Mouse (Mus musculus) telencephalon, adult 2 months (tissue): ENCODE measurements around the gene Gosr2.
A peak's percentile ranks its signal among the peaks of the same experiment; 100 is the strongest.

ENCODE experiments used
- DNase-seq: peaks from one replicate; pipeline ENCODE4 v3.0.0-alpha.2; 2011; ENCODE audit warnings: low read depth, low spot score

Gene Gosr2

DNA sequence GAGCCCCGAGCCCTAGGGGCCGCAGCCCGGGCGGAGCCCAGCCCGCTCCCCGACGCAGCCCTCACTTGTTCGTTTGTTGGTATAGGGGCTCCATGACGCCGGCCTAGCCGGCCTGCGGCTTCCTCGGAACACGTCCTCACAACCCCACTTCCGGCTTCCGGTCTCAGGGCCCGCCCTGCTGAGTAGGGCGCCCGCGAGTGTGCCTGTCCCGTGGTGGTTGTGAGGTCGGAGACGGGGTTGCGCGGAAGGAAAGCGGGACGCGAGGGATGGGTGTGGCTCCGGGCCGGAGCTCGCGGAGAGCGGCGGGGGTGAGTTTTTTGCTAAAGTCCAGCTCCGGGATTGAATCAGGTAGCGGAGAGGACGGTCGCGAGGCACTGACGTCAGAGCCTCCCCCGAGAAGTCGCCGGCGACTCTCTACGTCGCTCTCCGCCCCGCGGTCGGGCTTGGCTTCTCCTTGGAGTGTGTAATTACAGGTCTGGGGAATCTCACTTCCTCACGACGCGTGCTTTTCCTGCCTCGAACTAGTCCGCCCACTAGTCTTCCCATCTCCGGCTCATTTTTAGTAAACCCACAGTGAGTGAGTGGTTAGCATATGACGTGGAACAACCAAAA, at the start of gene Gosr2:
Gosr2 (minus strand) TSS at position 334 of the 612 bp plus-strand sequence.
- peak; percentile 92 for DNase-seq

DNA sequence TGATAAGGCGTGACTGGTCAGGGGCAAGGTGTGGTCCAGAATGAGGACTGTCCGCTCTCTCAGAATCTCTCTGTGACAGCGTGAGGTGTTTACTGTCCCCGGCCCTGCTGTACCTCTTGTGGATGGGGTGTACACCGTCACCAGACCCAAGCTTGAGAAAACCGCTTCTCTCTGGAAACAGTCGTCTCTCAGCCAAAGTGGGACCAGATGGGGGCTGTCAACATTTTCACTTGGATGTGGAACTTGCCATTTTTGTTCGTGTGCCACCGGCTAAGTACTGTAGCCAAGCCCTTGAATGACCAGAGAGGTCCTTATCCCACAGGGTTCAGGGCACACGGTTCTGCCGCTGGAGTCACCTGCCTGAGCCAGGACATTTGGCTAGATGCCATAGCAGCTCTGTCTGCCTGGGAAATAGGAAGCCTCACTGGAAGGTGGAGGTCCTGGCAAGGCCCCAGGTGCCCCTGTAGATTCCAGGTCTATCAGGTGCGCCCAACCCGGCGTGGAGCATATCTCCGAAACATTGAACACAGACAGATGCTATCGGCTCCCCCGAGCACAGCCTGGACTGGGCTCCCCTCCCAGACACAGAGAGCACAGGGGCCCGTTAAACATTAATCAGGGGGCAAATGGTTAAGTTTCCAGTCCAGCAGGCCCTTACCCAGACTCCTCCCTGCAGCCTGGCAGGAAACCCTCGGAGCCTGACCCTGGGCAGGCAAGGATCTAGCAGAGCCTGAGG, 37.5 kb upstream of the Gosr2 start:
- no peak for DNase-seq

DNA sequence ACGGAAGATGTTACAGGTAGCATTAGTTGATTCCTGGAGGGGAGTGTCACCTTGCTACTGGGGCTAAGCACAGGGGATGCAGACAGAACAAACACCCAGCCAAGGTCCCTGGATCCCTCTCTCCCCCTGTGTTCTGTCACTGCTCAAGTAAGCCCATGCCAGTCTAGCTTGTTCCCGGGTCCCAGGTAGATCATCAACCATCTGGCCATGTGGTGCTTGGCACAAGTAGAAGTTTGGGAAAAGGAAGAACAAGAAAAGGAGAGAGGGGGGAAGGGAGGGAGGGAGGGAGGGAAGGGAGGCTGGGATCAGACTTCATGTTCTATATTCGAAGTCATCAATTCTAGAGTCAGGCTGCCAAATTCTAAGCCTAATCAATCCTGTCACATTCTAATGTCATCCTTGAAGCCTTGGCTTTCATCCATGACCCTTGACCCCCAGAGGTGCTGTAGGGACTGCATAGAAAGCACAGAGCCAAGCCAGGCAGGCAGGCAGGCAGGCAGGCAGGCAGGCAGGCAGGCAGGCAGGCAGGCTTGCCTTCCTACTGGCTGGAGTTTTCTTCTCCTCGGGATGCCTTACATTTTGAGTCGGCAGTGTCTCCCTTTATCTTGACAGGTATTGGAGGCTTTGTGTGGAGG, 36.8 kb upstream of the Gosr2 start:
- DNase-seq: no peak

DNA sequence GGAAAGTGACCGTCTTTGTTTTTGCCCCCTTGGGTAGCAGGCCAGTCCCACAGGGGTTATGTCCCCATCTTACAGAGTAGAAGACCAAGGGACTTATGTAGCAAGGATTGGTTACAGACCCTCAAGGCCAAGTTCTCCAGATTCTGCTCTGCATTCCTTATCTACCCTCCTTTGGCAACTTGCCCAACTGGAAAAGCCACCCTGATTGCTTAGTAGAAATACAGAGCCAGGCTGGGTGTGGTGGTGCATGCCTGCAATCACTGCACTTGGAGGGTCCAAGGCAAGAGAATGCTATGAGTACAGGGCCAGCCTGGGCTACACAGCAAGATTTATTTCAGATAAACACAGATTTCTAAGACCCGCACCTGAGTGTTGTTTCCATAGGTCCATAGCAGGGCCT, 36.3 kb upstream of the Gosr2 start:
- DNase-seq: no peak

DNA sequence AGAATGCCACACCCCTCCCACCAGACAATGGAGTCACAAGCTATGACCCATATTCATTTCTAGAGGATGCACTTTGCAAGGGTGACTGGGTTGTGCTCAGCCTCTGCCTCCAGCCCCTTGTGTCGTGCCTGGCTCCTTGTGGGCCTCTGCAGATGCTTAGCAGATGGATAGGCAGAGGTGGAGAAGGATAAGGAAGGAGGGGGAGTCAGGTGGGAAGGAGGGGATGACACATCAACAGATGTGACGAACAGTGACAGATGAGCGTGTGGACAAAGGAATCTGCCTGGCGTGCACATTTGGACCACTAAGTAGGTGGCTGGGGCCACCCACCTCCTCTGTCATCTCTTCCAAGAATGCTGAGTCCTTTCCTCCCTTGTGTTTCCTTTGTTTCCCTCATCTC, 35.4 kb upstream of the Gosr2 start:
- peak; percentile 43 for DNase-seq

DNA sequence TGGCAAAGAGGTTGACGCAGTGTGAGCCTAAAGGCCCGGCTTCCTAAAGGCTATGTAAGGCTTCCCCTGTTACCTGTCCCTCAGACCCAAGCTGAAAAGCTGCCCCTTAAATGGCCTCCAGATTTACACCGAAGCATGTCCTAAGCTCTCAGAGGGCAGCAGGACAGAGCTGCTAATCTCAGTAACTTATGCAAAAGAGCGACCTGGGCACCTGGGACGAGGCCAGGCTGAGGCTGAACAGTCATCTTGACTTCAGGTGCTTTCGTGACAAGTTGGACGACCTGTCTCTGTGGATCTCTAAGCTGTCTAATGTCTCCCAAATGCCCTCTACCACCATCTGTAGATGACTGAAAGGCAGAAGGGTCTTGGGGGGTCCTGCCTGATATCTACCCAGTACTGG, 34.6 kb upstream of the Gosr2 start:
- no peak for DNase-seq

DNA sequence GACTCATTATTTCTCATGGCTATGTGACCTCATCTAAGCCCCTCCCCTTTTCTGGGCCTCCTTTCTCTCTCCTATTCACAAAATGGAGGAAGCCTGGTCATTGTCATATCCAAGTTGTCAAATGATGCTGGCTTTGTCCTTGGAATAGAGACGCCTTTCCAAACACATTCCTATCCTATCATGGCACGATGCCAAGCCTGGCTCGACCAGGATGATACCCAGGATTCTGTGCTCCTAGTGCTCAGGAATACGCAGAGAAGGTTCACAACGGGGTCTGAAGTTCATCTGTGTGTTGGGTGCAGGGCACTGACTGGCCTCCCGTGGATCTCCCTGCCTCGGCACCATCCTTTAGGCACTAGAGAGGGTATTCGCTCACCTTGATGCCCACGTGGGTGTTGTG, 33.9 kb upstream of the Gosr2 start:
- DNase-seq: no peak

DNA sequence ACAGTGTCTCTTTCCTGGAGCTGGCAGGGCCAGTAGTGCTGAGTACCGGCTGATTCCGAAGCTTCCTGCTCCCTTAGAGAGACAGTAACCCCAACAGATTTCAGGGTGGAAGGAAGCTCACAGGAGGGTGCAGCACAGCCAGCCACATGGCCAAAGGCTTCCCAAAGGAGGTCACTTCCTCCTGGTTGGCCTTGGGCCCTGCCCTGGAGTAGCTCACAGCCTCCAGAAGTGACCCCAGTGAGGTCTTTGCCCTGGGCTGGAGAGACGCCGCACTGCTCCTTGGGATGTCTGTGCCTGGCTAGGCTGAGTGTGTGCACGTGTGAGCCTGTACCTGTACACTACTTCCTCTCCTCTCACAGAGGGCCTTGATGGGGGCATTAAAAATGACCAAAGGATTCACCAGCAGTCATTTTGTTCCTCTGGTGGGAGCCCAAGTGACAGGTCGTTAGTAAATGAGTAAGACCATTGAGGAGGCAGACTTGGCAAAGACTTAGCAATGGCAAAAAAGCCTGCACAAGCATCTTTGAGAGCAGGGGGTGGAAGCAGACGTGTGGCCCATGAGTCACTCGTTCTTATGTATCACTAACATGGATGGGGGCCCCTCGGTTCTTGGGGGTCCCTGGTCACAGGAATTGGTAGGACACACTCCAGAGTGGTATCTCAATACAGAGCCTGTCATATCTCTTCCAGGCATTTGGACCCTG, 31.7 kb upstream of the Gosr2 start:
- no peak for DNase-seq

DNA sequence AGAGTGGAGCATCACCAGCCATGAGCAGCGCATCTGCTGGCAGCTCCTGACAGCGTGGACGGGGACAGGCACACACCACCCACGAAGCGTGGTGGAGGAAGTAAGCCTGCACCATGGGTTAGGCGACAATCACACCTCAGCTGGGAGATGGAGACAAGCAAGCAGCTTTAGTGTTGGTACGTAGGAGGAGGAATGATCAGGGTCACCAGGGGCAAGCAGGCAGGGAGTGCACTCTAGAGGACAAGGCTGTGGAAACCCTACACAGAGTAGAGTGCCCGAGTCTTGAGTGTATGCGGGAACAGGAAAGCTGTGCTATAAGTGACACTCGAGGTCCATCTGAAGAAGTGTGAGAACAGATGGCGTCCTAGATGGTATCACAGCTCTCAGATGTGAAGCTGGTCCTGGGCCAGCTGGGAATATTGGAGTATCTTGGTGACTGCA, 26.7 kb upstream of the Gosr2 start:
- DNase-seq: peak; percentile 69

DNA sequence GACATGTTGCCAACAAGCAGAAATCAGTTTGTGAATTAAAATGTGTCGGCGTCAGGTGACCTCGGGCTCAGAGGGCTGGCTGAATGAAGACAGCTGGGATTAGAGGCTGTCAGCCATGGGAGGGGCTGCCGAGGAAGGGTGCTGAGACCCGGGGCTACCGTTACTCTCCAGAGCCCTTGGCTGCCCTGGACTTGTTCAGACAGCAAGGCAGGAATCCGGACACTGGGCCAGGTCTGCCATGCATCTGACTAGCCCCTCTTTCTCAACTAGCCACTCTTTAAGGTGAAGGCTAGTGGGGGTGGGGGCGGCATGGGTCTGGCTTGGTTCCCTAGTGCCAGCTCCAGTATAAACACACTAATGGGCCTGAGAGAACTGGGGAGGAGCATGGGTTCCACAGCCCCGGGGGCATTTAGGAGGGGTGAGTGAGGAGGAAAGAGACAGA, 24.4 kb upstream of the Gosr2 start:
- DNase-seq: no peak

DNA sequence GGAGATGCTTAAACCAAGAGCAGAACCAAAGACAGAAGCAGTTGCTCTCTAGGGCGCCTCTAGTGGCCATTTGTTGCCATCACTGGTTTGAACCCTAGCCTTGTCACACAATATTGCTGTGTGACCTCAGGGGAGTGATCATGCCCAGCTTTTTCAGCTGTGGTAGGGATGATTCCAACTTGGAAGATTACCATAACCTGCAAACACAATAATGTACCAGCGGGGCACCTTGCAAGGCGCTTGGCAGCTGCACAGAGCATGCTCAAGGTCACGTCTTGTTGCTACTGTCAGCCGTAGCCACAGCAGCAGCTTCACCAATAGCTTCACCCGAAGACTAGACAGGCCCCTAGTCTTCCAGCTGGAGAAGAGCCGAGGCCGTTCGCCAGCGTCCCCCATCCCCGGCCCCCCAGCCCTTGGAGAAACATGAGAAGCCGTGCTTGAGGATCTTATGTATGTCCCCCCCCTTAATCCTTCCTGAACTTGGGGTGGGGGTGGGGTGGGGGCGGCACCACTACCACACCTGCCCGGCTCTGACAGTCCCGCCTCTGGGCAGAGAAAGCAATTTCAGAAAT, 23.9 kb upstream of the Gosr2 start:
- no peak for DNase-seq

DNA sequence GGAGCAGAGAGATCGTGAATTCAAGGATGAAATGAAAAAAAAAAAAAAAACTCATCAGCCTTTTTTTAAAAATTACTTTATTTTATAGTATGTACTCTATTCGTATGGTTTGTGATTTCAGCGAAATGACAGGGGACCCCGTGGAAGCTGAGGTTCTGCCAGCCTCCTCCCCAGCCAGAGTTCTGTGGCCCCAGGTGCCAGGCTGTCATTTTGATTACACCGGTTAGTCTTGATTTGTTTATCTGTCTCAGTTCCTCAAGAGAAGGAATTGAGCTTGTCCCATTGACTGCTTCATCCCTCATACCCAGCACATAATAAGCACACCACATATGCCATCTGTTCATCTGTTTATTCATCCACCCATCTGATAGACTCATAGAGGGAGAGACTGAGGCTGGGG, 21.7 kb upstream of the Gosr2 start:
- no peak for DNase-seq

DNA sequence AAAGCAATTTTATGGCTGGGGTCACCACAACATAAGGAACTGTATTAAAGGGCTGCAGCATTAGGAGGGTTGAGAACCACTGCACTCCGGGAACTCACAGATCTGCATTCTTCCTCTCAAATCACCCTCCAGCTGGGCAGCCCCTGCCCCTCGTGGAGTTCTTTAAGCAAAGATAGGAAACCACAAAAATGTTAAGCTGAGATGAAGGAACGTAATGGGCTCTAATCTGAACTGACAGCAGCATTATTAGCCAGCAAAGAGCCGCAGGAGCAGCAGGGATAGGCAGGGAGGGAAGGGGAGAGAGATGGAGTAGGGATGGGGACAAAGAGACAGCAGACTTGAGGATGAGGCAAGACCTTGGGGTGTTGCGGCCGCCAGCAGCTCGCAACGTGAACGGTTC, 19.3 kb upstream of the Gosr2 start:
- no peak for DNase-seq

DNA sequence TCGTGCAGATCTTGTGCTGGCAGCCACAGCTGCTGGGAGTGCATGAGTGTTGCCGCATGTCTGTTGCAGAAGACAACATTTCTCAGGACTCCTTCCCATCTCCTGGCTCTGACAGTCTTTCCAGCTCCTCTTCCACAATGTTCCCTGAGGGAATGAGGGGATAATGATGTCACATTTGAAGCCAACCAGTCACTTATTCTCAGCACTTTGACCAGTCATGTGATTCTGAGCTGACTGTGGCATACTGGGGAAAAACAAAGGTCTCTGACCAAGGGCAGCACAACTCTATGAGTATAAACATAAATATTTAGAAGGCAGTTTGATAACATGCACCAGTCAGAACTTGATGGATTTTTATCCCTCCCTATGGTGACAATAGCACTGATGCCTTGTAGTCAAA, 16.4 kb upstream of the Gosr2 start:
- no peak for DNase-seq

DNA sequence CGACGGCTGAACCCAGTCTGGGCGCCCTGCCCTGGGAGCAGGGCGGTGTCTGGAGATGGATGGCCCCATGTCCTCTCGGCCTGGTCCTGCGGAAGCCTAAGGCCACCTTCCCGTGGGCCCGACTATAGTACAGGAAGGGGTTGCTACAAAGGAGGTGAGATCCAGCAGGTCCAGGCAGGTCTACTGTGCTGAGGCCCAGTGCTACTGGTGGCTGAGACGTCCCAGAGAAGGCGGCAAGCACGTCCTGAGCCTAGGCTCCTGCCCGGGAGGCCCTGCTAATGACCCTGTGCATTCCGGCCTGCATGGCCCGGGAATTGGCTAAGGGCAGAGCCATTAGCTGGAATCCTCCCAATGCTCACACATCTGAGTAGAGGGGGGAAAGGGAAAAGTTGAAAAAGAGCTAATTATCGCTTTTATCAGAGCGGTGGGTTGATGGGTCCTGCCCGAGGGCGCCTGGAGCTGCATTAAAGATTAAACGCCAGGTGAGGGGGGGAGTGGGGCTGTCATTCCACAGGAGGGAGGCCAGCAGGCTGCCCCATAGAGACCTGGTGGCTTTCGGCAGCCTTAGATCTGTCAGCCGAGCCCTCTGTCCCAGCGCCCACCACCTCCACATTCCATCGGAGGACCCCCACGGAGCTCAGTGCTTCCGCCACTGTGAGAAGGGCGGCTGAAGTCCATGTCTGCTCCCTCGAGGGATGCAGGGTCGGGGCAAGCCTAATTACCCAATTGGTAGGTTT, 14.3 kb upstream of the Gosr2 start:
- DNase-seq: no peak

DNA sequence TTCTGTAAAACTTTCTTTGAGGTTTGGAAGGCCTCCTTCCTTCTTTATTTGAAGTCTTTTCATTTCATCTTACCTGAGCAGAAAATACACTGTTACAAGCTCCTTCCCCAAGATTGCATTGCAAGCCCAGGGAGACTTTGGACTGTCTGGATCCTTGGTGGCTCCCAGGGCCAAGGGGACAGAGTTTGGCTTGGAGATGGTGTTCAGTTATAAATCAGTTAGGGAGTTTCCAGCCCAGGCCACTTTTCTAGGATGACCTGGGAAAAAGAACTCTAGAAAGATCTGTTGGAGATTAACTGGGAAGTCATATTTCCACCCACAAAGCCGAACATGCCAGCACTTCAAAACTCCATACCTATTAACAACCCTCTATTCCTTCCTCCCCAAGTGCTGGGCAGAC, 12.3 kb upstream of the Gosr2 start:
- no peak for DNase-seq

DNA sequence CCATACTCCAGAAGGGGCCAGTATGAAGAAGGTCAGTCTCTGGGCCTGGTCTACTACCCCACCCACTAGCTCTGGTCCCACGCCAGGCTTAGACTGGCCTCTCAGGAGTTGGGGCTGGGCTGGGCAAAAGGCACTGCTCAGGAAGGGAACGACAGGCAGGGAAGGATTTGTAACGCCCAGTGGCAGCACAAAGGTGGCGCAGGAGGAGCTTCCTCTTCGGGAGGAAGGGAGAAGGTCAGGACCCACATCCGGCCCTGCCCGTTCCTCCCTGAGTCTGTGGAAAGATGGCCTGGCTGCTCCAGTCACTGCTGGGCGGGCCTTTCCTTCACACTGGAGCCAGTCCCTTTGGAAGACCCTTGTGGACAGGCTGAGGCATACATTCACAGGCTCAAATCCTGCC, 9.3 kb upstream of the Gosr2 start:
- no peak for DNase-seq

DNA sequence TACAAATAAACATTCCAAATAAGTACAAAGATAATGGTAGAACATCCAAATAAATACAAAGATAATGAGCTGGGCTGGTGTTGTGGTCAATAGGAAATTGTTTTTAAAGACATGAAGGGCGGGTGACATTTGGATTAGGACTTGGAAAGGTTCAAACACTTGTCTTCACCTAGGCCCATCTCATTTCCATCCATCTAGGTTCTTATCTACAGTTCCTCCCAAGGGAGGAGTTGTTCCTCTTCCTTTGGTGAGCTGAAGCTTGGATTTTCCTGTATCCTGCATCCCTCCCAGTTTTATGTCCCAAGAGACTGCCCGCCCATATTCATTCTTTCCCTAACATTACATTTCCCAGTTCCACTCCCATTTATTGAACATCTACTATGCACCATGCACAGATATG, 528 bp upstream of the Gosr2 start:
- DNase-seq: no peak

DNA sequence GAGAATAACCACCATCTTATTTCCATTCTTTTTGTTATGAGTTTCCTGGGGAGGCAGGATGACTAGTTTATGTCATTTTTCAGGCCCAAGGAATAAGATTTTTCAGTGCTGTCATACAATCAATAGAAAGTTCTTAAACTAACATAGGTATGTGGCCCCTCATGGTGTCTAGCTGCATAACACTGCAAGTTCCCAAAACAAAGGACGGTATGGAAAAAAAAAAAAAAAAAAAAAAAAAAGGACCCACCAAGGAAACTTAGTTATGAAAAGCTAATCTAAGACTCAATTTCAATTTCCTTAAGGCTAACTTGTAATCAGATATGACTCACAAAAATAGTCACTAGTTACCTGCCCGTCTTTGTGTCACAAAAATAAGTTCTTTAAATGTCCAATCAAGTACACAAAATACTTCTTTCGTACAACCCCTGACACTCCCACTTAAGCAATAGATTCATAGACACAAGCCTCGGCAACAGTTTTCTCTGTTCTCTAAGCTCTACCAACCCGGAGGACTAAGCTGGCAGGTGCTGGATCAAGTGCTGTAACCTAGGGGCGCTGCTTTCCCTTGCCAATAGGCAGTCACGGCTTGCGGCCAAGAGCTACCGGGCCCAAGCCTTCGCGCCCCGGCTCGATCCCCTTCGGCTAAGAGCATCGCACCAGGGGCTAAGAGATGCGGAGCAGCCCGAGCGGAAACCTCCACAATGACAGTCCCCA, 690 bp downstream of the Gosr2 start:
- DNase-seq: no peak

DNA sequence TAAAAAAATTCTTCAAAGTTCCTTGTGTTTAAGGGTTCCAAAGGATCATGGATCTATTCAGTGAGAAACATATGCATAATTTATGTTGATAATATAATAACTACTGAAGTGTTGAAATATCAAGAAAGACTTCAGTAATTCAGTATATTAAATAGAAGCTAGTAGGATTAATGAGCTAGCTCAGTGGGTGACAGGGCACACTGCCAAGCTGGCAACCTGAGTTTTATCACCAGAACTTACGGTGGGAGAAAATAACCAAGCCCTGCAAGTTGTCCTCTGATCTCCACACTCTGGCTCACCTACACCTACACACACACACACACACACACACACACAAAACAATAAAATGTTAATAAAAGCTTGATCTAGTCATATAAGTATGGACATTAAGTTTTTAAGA, 4.5 kb downstream of the Gosr2 start:
- DNase-seq: no peak

DNA sequence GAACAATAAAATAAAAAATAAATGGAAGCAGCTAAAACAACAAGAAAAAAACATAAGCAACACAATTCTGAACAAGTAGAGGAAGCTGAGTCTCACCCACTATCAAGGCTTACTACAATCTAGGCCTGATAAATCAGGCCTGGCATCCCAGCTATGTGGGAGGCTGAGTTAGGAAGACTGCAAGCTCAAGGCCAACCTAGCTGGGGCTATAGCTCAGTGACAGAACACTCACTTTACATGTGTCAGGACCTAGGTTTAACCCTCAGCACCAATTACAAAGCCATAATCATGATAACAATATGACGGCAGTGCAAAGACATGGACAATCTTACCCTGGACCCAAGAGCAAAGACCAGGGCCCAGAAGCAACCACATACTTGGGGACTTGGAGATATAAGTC, 6.7 kb downstream of the Gosr2 start:
- DNase-seq: no peak
